Mouse (Mus musculus): ENCODE data around the gene Gli3. TPM values are rescaled to one million over a fixed set of nuclear protein-coding genes. Genes with fewer than 3 reads are reported as not detected.

Gene Gli3
- polyA plus RNA-seq, 1 experiment from 2014 or later: 40.8 TPM

- ATAC-seq (ENCODE audit: low FRiP score, low read depth): peak; percentile 24
- H3K4me1 ChIP-seq: peaks cover 86% of the 10 kb centered on the region
- no peak overlapping the region; the same call in 1 of the 2 replicates for H3K9ac ChIP-seq (replicated peaks)
- H3K36me3 ChIP-seq: no peaks in the 10 kb centered on the region
- H3K4me3 ChIP-seq: no peak overlapping the region
- H3K9me3 ChIP-seq: no peaks in the 10 kb centered on the region
- 10% methylated on average over 5 of the region's 5 CpGs for WGBS
- peak overlapping the region; percentile 75 for H3K27ac ChIP-seq (replicated peaks)
- no peak overlapping the region for H3K4me2 ChIP-seq (replicated peaks)
- H3K27me3 ChIP-seq: no peaks in the 10 kb centered on the region
Measured at GRCm38 (mm10) chr13:15542053-15542452, 79.0 kb downstream of the Gli3 start.

GRCm38 (mm10) chr13:15543169-15543887 is 80.3 kb downstream of the Gli3 start:
- peak; percentile 47 for ATAC-seq (ENCODE audit: low FRiP score, low read depth)
- H3K9me3 ChIP-seq: no peaks in the 10 kb centered on the region
- 18% methylated on average over 12 of the region's 12 CpGs for WGBS
- H3K36me3 ChIP-seq: no peaks in the 10 kb centered on the region
- peak overlapping the region; percentile 24 for H3K4me2 ChIP-seq (replicated peaks)
- no peak overlapping the region for H3K9ac ChIP-seq (replicated peaks)
- no peaks in the 10 kb centered on the region for H3K27me3 ChIP-seq
- peaks cover 84% of the 10 kb centered on the region for H3K4me1 ChIP-seq
- H3K27ac ChIP-seq (replicated peaks): peak overlapping the region; percentile 75
- H3K4me3 ChIP-seq: no peak overlapping the region

- Histone ChIP-seq H3K27me3 (no peaks in the 10 kb centered on the region), H3K27ac (replicated peaks) (peak overlapping the region; percentile 75), H3K4me2 (replicated peaks) (peak overlapping the region; percentile 24), H3K36me3 (no peaks in the 10 kb centered on the region), H3K4me1 (peaks cover 89% of the 10 kb centered on the region), H3K9ac (replicated peaks) (no peak overlapping the region), H3K9me3 (no peaks in the 10 kb centered on the region), H3K4me3 (no peak overlapping the region)
- 6% methylated on average over 7 of the region's 7 CpGs for WGBS
- ATAC-seq (ENCODE audit: low FRiP score, low read depth): peak; percentile 82
Measured at GRCm38 (mm10) chr13:15543888-15544640, 81.0 kb downstream of the Gli3 start.

GRCm38 (mm10) chr13:15545346-15545896 is 82.4 kb downstream of the Gli3 start:
- H3K27ac ChIP-seq (replicated peaks): peak overlapping the region; percentile 75
- H3K9me3 ChIP-seq: no peaks in the 10 kb centered on the region
- H3K27me3 ChIP-seq: no peaks in the 10 kb centered on the region
- H3K4me3 ChIP-seq: no peak overlapping the region
- H3K4me1 ChIP-seq: peaks cover 95% of the 10 kb centered on the region
- H3K36me3 ChIP-seq: no peaks in the 10 kb centered on the region
- peak overlapping the region; percentile 24; the same call in 1 of the 2 replicates for H3K4me2 ChIP-seq (replicated peaks)
- WGBS: 32% methylated on average over 4 of the region's 4 CpGs
- ATAC-seq (ENCODE audit: low FRiP score, low read depth): no peak
- H3K9ac ChIP-seq (replicated peaks): no peak overlapping the region

- H3K36me3 ChIP-seq: no peaks in the 10 kb centered on the region
- 70% methylated on average over 4 of the region's 4 CpGs for WGBS
- no peak overlapping the region for H3K27ac ChIP-seq (replicated peaks)
- ATAC-seq (ENCODE audit: low FRiP score, low read depth): no peak
- H3K9me3 ChIP-seq: no peaks in the 10 kb centered on the region
- no peaks in the 10 kb centered on the region for H3K27me3 ChIP-seq
- no peak overlapping the region for H3K4me2 ChIP-seq (replicated peaks)
- peaks cover 93% of the 10 kb centered on the region for H3K4me1 ChIP-seq
- H3K4me3 ChIP-seq: no peak overlapping the region
- H3K9ac ChIP-seq (replicated peaks): no peak overlapping the region
Measured at GRCm38 (mm10) chr13:15546258-15546657, 83.2 kb downstream of the Gli3 start.

GRCm38 (mm10) chr13:15549466-15549865 is 86.4 kb downstream of the Gli3 start:
- H3K27me3 ChIP-seq: no peaks in the 10 kb centered on the region
- no peaks in the 10 kb centered on the region for H3K36me3 ChIP-seq
- peaks cover 83% of the 10 kb centered on the region for H3K4me1 ChIP-seq
- ATAC-seq (ENCODE audit: low FRiP score, low read depth): no peak
- 45% methylated on average over 6 of the region's 6 CpGs for WGBS
- H3K9ac ChIP-seq (replicated peaks): no peak overlapping the region
- no peak overlapping the region for H3K27ac ChIP-seq (replicated peaks)
- H3K9me3 ChIP-seq: no peaks in the 10 kb centered on the region
- no peak overlapping the region for H3K4me3 ChIP-seq
- H3K4me2 ChIP-seq (replicated peaks): no peak overlapping the region

- Histone ChIP-seq H3K4me3 (no peak overlapping the region), H3K9me3 (no peaks in the 10 kb centered on the region), H3K27ac (replicated peaks) (0 out of 2 replicates have a peak overlapping the region, but pooled peaks have one; percentile 20), H3K4me1 (peaks cover 83% of the 10 kb centered on the region), H3K4me2 (replicated peaks) (no peak overlapping the region), H3K27me3 (no peaks in the 10 kb centered on the region), H3K36me3 (no peaks in the 10 kb centered on the region), H3K9ac (replicated peaks) (no peak overlapping the region)
- WGBS: 57% methylated on average over 8 of the region's 8 CpGs
- ATAC-seq (ENCODE audit: low FRiP score, low read depth): peak; percentile 39; the same call in 1 of the 2 replicates
Measured at GRCm38 (mm10) chr13:15550027-15550602, 87.1 kb downstream of the Gli3 start.

GRCm38 (mm10) chr13:15550731-15551130 is 87.7 kb downstream of the Gli3 start:
- no peak overlapping the region for H3K4me2 ChIP-seq (replicated peaks)
- H3K9ac ChIP-seq (replicated peaks): no peak overlapping the region
- no peak overlapping the region for H3K27ac ChIP-seq (replicated peaks)
- no peak for ATAC-seq (ENCODE audit: low FRiP score, low read depth)
- H3K36me3 ChIP-seq: no peaks in the 10 kb centered on the region
- 57% methylated on average over 6 of the region's 6 CpGs for WGBS
- H3K4me1 ChIP-seq: peaks cover 78% of the 10 kb centered on the region
- H3K27me3 ChIP-seq: no peaks in the 10 kb centered on the region
- H3K9me3 ChIP-seq: no peaks in the 10 kb centered on the region
- H3K4me3 ChIP-seq: no peak overlapping the region

- H3K4me2 ChIP-seq (replicated peaks): no peak overlapping the region
- no peak overlapping the region for H3K9ac ChIP-seq (replicated peaks)
- 75% methylated on average over 3 of the region's 3 CpGs for WGBS
- H3K9me3 ChIP-seq: no peaks in the 10 kb centered on the region
- H3K27me3 ChIP-seq: no peaks in the 10 kb centered on the region
- H3K4me1 ChIP-seq: peaks cover 80% of the 10 kb centered on the region
- H3K27ac ChIP-seq (replicated peaks): no peak overlapping the region
- no peaks in the 10 kb centered on the region for H3K36me3 ChIP-seq
- no peak for ATAC-seq (ENCODE audit: low FRiP score, low read depth)
- no peak overlapping the region for H3K4me3 ChIP-seq
Measured at GRCm38 (mm10) chr13:15552009-15552408, 89.0 kb downstream of the Gli3 start.

GRCm38 (mm10) chr13:15556646-15557098 is 93.6 kb downstream of the Gli3 start:
- Histone ChIP-seq H3K27ac (replicated peaks) (peak overlapping the region; percentile 3), H3K36me3 (no peaks in the 10 kb centered on the region), H3K4me1 (peaks cover 54% of the 10 kb centered on the region), H3K9ac (replicated peaks) (no peak overlapping the region), H3K27me3 (no peaks in the 10 kb centered on the region), H3K9me3 (no peaks in the 10 kb centered on the region), H3K4me2 (replicated peaks) (no peak overlapping the region), H3K4me3 (no peak overlapping the region)
- ATAC-seq (ENCODE audit: low FRiP score, low read depth): peak; percentile 86
- 6% methylated on average over 2 of the region's 2 CpGs for WGBS

GRCm38 (mm10) chr13:15561441-15561840 is 98.4 kb downstream of the Gli3 start:
- H3K27ac ChIP-seq (replicated peaks): no peak overlapping the region
- peaks cover 25% of the 10 kb centered on the region for H3K4me1 ChIP-seq
- H3K9me3 ChIP-seq: no peaks in the 10 kb centered on the region
- H3K27me3 ChIP-seq: no peaks in the 10 kb centered on the region
- H3K4me3 ChIP-seq: no peak overlapping the region
- H3K36me3 ChIP-seq: no peaks in the 10 kb centered on the region
- ATAC-seq (ENCODE audit: low FRiP score, low read depth): no peak
- H3K9ac ChIP-seq (replicated peaks): no peak overlapping the region
- 91% methylated on average over 3 of the region's 3 CpGs for WGBS
- no peak overlapping the region for H3K4me2 ChIP-seq (replicated peaks)
